Comparison of ENCODE assay signal across 8 mouse cellular contexts in the genomic region with DNA sequence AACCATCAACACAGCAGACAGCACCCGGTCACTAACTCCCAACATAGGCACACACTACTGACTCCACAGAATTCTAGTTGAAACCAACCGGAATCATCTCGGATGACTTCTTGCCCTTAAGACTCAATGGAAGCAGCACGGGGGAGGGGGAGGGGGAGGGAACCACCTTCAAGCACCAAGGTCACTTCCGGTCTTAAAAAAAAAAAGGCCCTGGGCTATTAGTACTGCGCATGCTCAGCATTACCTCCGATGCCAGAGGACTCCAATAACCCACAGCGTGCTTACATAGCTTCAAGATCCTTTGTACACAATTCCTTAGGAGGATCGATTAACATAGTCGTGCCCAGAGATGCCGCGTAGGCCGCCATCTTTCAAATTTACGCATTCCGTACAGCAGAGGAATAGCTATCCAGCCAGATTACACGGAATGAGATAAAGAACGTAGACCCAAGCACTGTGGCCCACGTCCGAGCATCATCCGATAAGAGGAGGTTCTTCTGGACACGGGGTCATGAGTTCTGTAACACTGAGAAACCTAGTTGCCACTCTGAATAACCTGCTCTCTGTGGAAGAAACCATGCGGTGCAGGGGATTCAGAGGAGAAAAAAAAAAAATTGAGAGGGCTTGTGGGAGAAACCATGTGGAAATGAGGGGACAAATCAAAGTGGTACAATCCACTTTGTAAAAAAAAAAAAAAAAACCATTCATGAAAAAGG. TPM values are rescaled to one million over a fixed set of nuclear protein-coding genes. Genes with fewer than 3 reads are reported as not detected.
DNase-seq lines count a peak whose midpoint lies in the region; ATAC-seq and TF ChIP-seq lines count a peak whose summit lies in the region.

A gene (minus strand): TSS at position 607 of the 716 bp plus-strand sequence.

- peak within 1 kb of the TSS; percentile 66 for H3K4me2 ChIP-seq in forebrain, embryonic 15.5 days (replicated peaks)

- peaks cover 21% of the 10 kb centered on the region for H3K36me3 ChIP-seq in G1E (replicated peaks)
- peaks cover 20% of the 10 kb centered on the region for H3K36me3 ChIP-seq in forebrain, embryonic 15.5 days
- no peaks in the 10 kb centered on the region for H3K36me3 ChIP-seq in thymus, adult 2 months (ENCODE audit: control insufficient read depth, insufficient read depth, low read length)

- intact Hi-C loops in heart, postnatal 25 days (cut with DNase I) = loop anchor here (5.0 kb wide), 2 partner anchors 89 to 146 kb away; a partner anchor contains a TSS

- peak within 1 kb of the TSS; percentile 99 for H3K27ac ChIP-seq in forebrain, embryonic 15.5 days (replicated peaks)
- H3K27ac ChIP-seq in olfactory bulb, adult 2 months (ENCODE audit: insufficient read depth, low read depth, low read length) = peak within 1 kb of the TSS; percentile 97
- peak within 1 kb of the TSS; percentile 82 for H3K27ac ChIP-seq in thymus, adult 2 months (ENCODE audit: control insufficient read depth, insufficient read depth, low read length)

- H3K4me3 ChIP-seq in G1E (ENCODE audit: low read depth, low read length) = peak within 1 kb of the TSS; percentile 70
- peak within 1 kb of the TSS; percentile 71 for H3K4me3 ChIP-seq in forebrain, embryonic 15.5 days
- peak within 1 kb of the TSS; percentile 95 for H3K4me3 ChIP-seq in lung, adult 2 months (replicated peaks; ENCODE audit: extremely low read depth, low read depth, low read length)
- peak within 1 kb of the TSS; percentile 63 for H3K4me3 ChIP-seq in olfactory bulb, adult 2 months (ENCODE audit: insufficient read depth, low read depth, low read length)
- peak within 1 kb of the TSS; percentile 61 for H3K4me3 ChIP-seq in thymus, adult 2 months (ENCODE audit: control insufficient read depth, insufficient read depth, low read length)

- peak; percentile 45; the same call in 1 of the 2 replicates for TF ChIP-seq POLR2A in lung, adult 2 months (IDR thresholded peaks at IDR 0.05; ENCODE audit: borderline replicate concordance, extremely low read depth, low read depth, low read length)
- TF ChIP-seq POLR2A in olfactory bulb, adult 2 months (IDR thresholded peaks at IDR 0.05; ENCODE audit: insufficient read depth, low read depth, low read length) = no peak
- no peak for TF ChIP-seq POLR2A in thymus, adult 2 months (IDR thresholded peaks at IDR 0.05; ENCODE audit: control insufficient read depth, extremely low read depth, insufficient read depth, low read length, poor library complexity)

- peaks cover 19% of the 10 kb centered on the region for H3K4me1 ChIP-seq in G1E (ENCODE audit: insufficient read depth, low read depth, low read length)
- peaks cover 38% of the 10 kb centered on the region for H3K4me1 ChIP-seq in forebrain, embryonic 15.5 days
- no peaks in the 10 kb centered on the region; the same call in none of the 2 replicates for H3K4me1 ChIP-seq in lung, adult 2 months (ENCODE audit: control insufficient read depth, insufficient read depth, low read length)
- peaks cover 1% of the 10 kb centered on the region; the same call in 1 of the 2 replicates for H3K4me1 ChIP-seq in olfactory bulb, adult 2 months (ENCODE audit: control insufficient read depth, insufficient read depth, low read length)
- H3K4me1 ChIP-seq in thymus, adult 2 months (replicated peaks; ENCODE audit: control insufficient read depth, insufficient read depth, low read length) = peaks cover 4% of the 10 kb centered on the region; the same call in 1 of the 2 replicates

- WGBS in forebrain, embryonic 15.5 days = under 1% methylated on average over 22 of the region's 22 CpGs
- WGBS in lung, adult 2 months = under 1% methylated on average over 22 of the region's 22 CpGs
- WGBS in olfactory bulb, adult 2 months = under 1% methylated on average over 22 of the region's 22 CpGs
- WGBS in thymus, adult 2 months = under 1% methylated on average over 22 of the region's 22 CpGs

- peak within 1 kb of the TSS; percentile 79 for H3K9ac ChIP-seq in forebrain, embryonic 15.5 days (replicated peaks)

- DNase-seq in G1E (ENCODE audit: low spot score) = peak; percentile 70
- peak; percentile 85 for DNase-seq in cerebellum, adult 11-12 months
- peak; percentile 38 for DNase-seq in heart, postnatal 25 days (ENCODE audit: low spot score)
- DNase-seq in layer of hippocampus, adult 18-20 months (ENCODE audit: low spot score in 2 of 2) = peak; percentile 43 to 81
- peak; percentile 57 for DNase-seq in lung, adult 2 months
- DNase-seq in thymus, adult 2 months = peak; percentile 48

- H3K27me3 ChIP-seq in G1E (ENCODE audit: insufficient read depth, low read length) = no peaks in the 10 kb centered on the region
- H3K27me3 ChIP-seq in forebrain, embryonic 15.5 days = no peaks in the 10 kb centered on the region
- no peaks in the 10 kb centered on the region for H3K27me3 ChIP-seq in thymus, adult 2 months (ENCODE audit: control insufficient read depth, insufficient read depth, low read length)

- TF ChIP-seq CTCF in G1E (IDR thresholded peaks at IDR 0.05; ENCODE audit: low read depth, low read length) = no peak
- no peak for TF ChIP-seq CTCF in lung, adult 2 months (IDR thresholded peaks at IDR 0.05; ENCODE audit: insufficient read depth, low read length)
- TF ChIP-seq CTCF in olfactory bulb, adult 2 months (IDR thresholded peaks at IDR 0.05; ENCODE audit: insufficient read depth, low read depth, low read length) = no peak
- TF ChIP-seq CTCF in thymus, adult 2 months (IDR thresholded peaks at IDR 0.05; ENCODE audit: borderline replicate concordance, control insufficient read depth, extremely low read depth, insufficient read depth, low read length, poor library complexity) = no peak

- peak; percentile 69 for ATAC-seq in G1E (ENCODE audit: extremely low read depth, insufficient number of reproducible peaks, low FRiP score, poor library complexity, severe bottlenecking)
- ATAC-seq in forebrain, embryonic 15.5 days (replicated peaks) = peak; percentile 87

- H3K9me3 ChIP-seq in G1E (replicated peaks) = no peaks in the 10 kb centered on the region
- no peaks in the 10 kb centered on the region for H3K9me3 ChIP-seq in forebrain, embryonic 15.5 days

RNA-seq across cellular contexts. Expression of the gene that starts here (rescaled TPM):
- total RNA-seq in G1E (2014; fragmentation: Nextera tagmentation) (10.6 and 12.6 TPM in 2 replicates), G1E (2017) (9.0 and 10.2 TPM in 2 replicates)
- 0.23 and 0.27 TPM in 2 replicates for polyA plus RNA-seq in G1E (2012)
- polyA plus RNA-seq in forebrain, embryonic 15.5 days (2015; fragmentation: Nextera tagmentation; extraction: Ambion mirVana) = 17.0 and 17.7 TPM in 2 replicates
- 1 to 10 TPM; 7.0 to 8.7 TPM for total RNA-seq in heart, postnatal 25 days (2021)
- 10 to 100 TPM; 19.7 to 19.8 TPM for total RNA-seq in layer of hippocampus, adult 18-20 months (2021)
- polyA plus RNA-seq in lung, adult 2 months (2012; rRNA removed) = 1.5 and 2.6 TPM in 2 replicates
- polyA plus RNA-seq in olfactory bulb, adult 2 months (2012; ENCODE audit: insufficient read depth, insufficient read length, low replicate concordance, missing spikeins) = not detected in 2 replicates
- 2.5 and 3.5 TPM in 2 replicates for polyA plus RNA-seq in thymus, adult 2 months (2012; rRNA removed)

Comparison
In these comparisons a context has a peak if more than half of its experiments do, and no peak if none do; other contexts are left out.
1. Peak in every context shown above with its lines: DNase-seq, ATAC-seq, H3K4me3 ChIP-seq and H3K27ac ChIP-seq.